Mouse (Mus musculus) gastrocnemius, adult 8-10 months (tissue): ENCODE measurements around the gene Zc3h7b. TPM values are rescaled to one million over a fixed set of nuclear protein-coding genes. Genes with fewer than 3 reads are reported as not detected.
"Not testable (repeated sequence)": the region's sequence is repeated elsewhere in the genome, so short reads cannot be mapped to it uniquely, and the experiment has no call there.

ENCODE experiments used
- DNase-seq, 2 experiments: peaks; one replicate each; pipeline ENCODE4 v3.0.0; 2022; ENCODE audit warnings: low spot score in 2 of 2
- total RNA-seq, 4 experiments: library from RNA; stranded (reverse); gene quantifications; 2 replicates each; pipeline ENCODE4 v1.2.4; 2022

The Zc3h7b gene
- 10 to 100 TPM; 29.2 to 37.7 (median 33.5) TPM for total RNA-seq

- DNase-seq: peak; percentile 49 to 60
These were observed at the start of gene Zc3h7b, which contains the start of gene Rangap1 for GRCm38 (mm10) chr15:81744992-81745600. Zc3h7b (plus strand) TSS chr15:81745057. Rangap1 (minus strand) TSS chr15:81745530.

DNA sequence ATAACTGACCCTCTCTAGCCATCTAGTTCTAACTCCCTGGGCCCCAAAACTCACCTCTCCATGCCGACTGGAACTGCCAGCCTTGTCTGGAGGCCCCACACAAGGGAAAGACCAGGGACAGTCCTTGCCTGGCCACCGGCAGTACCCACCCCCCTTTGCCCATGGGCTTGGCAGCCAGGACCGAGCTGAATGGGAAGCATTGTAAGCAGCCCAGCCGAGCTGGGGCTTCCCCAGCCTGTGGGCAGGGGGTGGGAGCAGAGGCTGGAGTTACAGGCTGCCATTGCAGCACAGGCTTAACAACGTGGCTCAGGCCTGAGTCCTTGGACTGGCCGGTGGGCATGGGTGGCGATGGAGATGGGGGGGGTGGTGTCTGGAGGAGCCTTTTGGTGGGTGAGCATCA is 47.7 kb upstream of the Zc3h7b start, which contains the start of gene Chadl:
TSS of gene Chadl (minus strand) at position 113 of the 400 bp plus-strand sequence.
- no peak for DNase-seq

GRCm38 (mm10) chr15:81697847-81698246 is 47.0 kb upstream of the Zc3h7b start:
- no peak for DNase-seq

DNA sequence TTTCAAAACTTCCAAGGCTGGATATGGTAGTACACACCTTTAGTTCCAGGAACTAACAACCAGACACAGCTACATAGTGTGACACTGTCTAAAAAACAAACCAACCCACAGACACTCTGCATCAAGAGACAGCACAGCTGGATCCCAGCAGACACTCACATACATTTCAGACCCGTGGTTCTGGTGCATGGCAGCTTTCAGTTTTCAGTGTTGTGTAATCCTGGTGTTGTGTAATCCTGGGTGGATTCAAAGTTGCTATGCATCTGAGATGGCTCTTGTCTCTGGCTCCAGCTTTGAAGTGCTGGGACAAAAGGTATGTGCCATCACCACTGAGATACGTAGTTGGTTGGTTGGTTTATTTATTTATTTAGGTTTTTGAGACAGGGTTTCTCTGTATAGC is 46.3 kb upstream of the Zc3h7b start:
- DNase-seq: no peak

GRCm38 (mm10) chr15:81700161-81700560 is 44.7 kb upstream of the Zc3h7b start:
- no peak for DNase-seq

DNA sequence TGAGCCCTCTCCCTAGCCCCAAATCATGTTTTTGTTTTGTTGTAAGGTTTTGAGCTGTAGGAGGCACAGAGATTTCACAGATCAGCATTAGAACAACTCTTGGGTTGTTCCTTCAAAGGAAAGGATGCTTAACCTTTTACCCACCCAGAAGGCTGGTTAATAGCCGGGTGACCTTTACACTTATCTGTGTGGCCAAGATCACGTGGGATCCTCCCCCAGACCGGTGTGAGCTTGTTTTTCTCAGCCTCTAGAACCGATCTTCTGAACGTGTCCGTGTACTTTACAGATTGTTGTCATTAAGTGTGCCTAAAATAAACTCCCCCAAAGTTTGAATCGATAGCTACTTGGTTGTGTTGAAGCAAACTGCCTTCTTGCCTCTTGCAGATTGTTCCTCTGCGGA is 44.3 kb upstream of the Zc3h7b start:
- DNase-seq: no peak

GRCm38 (mm10) chr15:81701350-81701749 is 43.5 kb upstream of the Zc3h7b start:
- not testable (repeated sequence) for DNase-seq

- no peak for DNase-seq
These were observed 42.4 kb upstream of the Zc3h7b start for GRCm38 (mm10) chr15:81702306-81703093.

DNA sequence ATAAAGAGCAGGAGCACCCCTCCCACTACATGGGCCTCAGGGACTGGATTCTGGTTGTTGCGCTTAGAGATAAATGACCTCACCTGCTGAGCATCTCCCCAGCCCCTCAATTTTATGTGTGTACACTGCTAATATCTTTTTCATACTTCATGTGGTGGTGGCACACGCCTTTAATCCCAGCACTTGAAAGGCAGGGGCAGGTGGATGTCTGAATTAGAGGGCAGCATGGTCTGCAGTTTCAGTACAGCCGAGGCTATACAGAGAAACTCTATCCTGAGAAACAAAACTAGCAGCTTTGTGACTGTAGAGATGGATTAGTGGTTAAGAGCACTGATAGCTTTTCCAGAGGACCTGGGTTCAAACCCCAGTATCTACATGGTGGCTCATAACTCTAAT is 41.8 kb upstream of the Zc3h7b start:
- no peak for DNase-seq

- DNase-seq: no peak
These were observed 35.9 kb upstream of the Zc3h7b start for GRCm38 (mm10) chr15:81708991-81709390.

- peak; percentile 35 to 56 for DNase-seq
These were observed 35.2 kb upstream of the Zc3h7b start for GRCm38 (mm10) chr15:81709686-81710085.

- no peak for DNase-seq
These were observed 34.1 kb upstream of the Zc3h7b start for GRCm38 (mm10) chr15:81710801-81711200.

DNA sequence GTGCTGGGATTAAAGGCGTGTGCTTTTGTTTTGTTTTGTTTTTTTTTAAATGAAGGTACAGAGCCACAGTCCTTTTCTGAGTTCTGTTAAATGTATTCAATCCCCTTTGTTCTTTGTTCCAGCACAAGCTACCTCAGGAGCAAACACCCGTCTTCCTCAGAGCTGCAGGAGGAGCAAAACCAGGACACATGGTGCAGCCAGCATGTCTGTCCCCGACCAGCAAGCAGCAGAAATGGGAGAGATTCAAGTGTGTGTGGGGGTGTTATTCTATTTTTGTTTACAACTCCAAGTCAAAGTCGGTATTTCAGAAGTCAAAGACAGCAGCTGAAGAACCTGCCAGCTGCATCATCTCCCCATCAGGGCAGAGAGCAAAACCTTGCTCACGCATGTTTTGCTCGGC is 31.1 kb upstream of the Zc3h7b start:
- no peak for DNase-seq

GRCm38 (mm10) chr15:81718336-81719138 is 26.3 kb upstream of the Zc3h7b start:
- DNase-seq: no peak

GRCm38 (mm10) chr15:81719139-81719531 is 25.7 kb upstream of the Zc3h7b start:
- no peak for DNase-seq

- no peak for DNase-seq
These were observed 22.5 kb upstream of the Zc3h7b start for GRCm38 (mm10) chr15:81722361-81722760.

DNA sequence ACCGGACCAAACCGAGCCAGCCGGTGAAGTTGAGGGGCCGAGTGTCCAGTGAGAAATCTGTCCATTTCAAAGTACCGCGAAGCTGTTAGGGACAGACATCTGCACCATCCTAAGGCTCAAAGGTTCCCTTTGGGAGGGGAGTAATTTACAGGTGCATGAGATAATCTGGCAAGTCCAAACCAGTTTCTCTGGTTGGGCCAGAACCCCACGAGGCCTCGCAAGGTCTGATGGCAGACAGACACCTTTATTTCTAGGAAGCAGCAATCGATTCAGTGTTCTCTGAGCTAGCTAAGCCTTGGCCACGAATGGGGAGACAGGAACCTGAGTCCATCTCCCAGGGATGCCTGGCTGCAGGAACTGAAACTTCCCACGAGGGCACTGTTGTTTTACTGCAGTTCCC is 21.2 kb upstream of the Zc3h7b start:
- no peak for DNase-seq

GRCm38 (mm10) chr15:81725965-81726364 is 18.9 kb upstream of the Zc3h7b start:
- no peak for DNase-seq

GRCm38 (mm10) chr15:81729241-81729791 is 15.5 kb upstream of the Zc3h7b start:
- peak in 1 of 2 experiments; percentile 15 for DNase-seq

- DNase-seq: peak; percentile 97 to 98
These were observed 14.8 kb upstream of the Zc3h7b start for GRCm38 (mm10) chr15:81729792-81730635.

- DNase-seq: no peak
These were observed 9.8 kb upstream of the Zc3h7b start for GRCm38 (mm10) chr15:81735075-81735474.
